Mouse (Mus musculus): ENCODE results near the gene Pde10a.

DNA sequence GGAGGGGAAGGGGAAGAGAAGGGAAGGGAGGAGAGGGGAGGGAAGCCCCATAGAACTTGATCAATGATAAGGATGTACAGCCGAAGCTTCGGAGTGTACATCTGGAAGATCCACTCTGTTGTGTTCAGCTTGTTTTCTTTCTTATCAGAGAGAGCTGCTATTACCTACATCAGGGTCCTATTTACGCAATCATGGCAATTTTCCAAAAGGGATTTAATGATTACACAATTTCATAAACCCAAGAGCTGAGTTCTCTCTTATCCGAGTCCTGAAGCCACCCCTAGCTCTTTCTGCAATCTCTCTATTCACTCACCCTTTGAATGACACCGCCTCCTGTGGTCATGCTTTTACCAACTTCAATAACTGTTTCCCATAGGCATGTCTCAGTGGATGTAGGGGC is 508.3 kb downstream of the Pde10a start:
- TF ChIP-seq CTCF (IDR thresholded peaks at IDR 0.05; ENCODE audit: low read depth, low read length): no peak
- TF ChIP-seq POLR2A (IDR thresholded peaks at IDR 0.05; ENCODE audit: borderline replicate concordance, low read depth, low read length): no peak
